Mouse (Mus musculus): Measurements from ENCODE around the gene Asf1a.
"Not testable (repeated sequence)": the region's sequence is repeated elsewhere in the genome, so short reads cannot be mapped to it uniquely, and the experiment has no call there.

The Asf1a gene

DNA sequence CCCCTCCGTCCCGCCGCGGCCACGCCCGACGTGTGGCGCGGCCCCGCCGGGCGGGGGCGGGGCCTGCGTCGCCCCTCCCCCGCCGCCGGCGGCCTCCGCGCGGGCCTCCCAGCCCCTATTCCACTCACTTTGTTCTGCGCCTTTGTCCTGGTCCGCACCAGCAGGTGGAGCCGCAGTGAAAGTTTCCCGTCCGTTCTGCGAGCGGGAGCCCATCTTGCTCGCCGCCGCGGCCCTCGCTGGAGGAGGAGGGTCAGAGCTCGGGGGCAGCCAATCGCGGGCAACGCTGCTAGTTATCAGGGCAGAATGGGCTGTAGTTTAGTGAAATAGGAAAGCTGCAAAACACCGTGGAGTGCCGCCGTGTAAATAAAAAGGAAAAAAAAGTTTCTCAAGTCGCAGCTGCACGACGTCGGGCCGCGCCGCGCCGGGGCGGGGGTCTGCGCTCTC, at the start of gene Asf1a:
Gene Asf1a (plus strand): TSS at position 81 of the 444 bp plus-strand sequence.
- peak; percentile 77 for DNase-seq (ENCODE audit: low spot score)

DNA sequence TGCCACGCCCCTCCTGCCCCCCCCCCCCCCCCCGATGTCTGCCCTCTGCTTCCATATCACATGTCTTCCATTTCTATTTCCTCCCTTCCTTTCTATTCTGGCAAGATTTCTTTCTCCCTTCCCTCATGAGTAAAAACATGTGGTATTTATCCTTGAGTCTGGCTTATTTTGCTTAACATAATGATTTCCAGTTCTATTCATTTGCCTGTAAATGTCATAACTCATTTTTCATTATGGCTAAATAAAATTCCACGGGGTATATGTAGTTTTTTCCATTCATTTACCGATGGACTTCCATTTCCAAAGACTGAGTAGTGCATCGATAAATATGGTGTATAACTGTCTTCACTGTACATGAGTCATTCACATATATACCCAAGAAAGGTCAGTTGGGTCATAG, 34.6 kb upstream of the Asf1a start:
- no peak for DNase-seq (ENCODE audit: low spot score)

DNA sequence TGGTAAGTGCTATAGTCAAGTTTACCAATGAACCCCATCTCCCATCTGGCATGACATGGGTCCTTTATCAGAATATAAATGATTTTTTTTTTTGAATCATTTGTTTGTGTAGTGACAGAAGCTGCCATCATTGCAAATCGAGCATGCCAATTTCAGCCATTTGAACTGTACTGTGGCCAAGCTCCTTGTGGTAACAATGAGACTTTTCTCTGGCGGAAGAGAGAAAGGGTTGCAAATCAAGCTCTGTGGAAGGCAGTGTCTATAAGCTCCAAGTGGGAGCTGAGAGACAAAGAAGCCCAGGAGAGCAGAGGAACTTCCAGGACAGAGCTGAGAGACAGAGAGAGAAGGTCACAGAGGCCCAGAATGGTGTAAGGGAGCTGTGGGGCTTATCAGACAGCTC, 31.0 kb upstream of the Asf1a start:
- no peak for DNase-seq (ENCODE audit: low spot score)

DNA sequence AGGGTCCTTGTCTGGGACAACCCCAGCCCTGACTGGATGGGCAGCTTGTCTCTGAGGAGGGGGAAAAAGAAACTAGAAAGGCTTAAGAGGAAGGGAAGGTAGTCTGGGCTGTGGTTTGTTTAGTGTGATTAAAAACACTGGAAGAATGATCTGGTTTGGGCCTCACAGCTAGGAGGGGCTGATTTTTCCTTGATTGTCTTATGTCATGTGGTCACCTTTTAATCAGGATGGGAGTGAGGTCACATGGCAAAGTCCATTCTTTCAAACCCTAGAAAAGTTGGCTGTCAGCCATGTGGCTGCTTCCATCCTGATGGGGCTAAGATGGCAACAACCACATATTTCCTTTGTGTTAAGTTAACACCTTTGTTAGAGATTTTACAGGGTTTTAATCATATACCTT, 28.0 kb upstream of the Asf1a start:
- no peak for DNase-seq (ENCODE audit: low spot score)

DNA sequence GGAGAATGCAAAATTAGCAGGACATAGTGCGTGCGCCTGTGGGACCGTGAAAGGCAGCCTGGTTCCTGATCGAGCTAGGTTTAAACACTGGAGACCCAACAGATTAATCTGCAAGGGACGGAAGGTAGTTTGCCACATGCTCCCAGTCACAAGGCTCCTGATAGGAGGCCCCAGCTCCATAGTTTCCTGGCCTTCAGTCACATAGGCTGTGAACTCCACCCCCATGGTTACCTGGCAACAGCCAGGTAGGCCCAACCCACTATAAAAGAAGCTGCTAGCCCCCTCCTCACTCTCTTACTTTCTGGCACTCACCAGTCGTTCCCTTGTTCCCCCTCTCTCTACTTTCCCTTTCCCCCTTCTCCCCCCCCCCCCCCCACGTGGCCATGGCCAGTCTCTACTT, 16.4 kb upstream of the Asf1a start:
- no peak for DNase-seq (ENCODE audit: low spot score)

DNA sequence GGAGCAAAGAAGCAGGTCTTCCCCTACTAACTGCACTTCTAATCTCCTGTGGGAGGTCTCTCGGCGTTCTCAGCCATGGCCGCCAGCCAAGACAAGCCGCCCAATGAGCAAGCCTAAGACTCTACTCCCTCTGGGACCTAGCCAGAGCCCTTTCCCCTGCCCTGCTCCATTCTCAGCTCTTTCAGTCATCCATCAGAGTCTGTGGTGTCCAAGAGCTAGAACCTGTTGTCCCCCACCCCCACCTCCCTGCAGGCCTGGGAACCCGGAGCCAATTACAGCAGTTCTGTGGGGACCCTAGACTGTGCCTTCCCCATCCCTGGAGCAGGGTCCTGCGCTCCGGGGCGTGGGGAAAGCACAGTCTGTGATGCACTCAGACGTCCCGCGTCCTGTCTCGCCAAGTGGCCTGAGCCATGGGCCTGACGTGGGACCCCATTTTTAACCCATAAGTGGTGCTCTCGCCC, 15.9 kb upstream of the Asf1a start:
- DNase-seq (ENCODE audit: low spot score), result peak; percentile 41

DNA sequence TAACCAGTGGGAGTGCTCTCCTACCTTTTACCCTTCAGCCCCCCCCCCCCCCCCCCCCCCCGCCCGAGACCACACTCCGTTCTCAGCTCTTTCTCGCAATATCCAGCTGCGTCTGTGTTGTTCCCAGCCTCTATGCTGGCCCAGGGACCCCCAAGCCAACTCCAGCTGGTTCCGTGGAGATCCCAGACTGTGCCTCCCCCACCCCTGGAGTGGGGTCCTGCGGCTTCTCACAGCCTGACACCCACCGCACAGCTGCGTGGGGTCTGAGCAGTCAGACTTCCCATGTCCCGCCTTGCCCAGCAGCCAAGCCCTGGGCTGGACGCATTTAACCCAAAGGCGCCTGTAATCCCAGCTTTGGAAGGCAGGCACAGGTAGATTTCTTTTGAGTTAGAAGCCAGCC, 15.5 kb upstream of the Asf1a start:
- no peak for DNase-seq (ENCODE audit: low spot score)

DNA sequence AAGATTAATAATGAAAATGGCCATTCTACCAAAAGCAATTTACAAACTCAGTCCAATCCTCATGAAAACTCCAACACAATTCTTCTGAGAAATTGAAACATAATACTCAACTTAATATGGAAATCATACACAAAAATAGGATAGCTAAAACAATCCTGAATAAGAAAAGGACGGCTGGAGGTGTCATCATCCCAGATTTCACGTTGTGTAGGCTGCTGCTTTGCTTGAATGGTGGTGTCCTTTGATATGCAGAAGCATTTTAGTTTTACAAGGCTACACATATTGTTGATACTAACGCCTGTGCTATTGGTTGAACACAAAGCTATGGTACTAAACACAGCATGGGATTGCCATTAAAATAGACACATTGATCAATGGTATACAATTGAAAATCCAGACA, 10.8 kb upstream of the Asf1a start:
- DNase-seq (ENCODE audit: low spot score), result no peak

DNA sequence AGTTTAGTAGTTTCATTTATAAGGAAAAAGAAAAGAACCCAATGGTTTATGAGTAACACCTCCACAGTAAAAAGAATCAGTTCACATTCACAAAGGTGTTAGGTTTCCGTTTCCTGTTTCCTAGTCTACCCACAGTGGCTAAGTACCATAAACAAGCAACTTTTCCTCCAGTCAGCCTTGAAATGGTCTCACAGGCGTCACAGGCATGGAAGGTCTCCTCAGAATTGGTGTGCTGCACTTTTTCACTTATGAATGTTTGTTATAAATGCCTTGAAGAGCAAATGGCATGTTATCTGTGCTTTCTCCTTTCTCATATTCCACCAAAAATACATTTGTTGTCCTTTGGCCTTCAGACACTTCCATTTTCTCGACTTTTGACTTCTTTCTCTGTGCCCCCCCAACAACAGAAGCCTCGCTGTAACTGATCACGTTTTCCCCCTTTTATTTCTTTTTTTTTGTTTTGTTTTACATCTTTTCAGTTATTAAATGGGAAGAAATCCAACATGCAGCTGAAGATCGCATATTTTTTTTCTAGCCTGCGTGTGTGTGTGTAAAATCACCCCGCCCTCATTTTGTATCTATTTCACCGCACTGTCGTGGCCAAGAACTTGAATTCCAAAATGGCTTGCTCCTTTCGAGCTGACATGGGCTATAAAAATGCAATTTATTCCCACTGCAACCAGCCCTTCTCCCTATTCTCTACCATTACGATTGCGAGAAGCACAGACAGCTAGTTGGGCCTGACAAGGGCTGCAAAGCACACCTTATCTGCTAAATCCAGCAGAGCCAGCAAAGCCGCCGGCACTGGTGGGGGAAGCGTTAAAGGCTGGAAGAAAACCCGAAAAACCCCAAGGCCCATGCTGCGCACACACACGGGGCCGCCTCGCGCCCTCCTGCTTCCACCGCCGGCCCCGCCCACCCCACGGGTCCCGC, 547 bp upstream of the Asf1a start:
- DNase-seq (ENCODE audit: low spot score), result peak; percentile 52

DNA sequence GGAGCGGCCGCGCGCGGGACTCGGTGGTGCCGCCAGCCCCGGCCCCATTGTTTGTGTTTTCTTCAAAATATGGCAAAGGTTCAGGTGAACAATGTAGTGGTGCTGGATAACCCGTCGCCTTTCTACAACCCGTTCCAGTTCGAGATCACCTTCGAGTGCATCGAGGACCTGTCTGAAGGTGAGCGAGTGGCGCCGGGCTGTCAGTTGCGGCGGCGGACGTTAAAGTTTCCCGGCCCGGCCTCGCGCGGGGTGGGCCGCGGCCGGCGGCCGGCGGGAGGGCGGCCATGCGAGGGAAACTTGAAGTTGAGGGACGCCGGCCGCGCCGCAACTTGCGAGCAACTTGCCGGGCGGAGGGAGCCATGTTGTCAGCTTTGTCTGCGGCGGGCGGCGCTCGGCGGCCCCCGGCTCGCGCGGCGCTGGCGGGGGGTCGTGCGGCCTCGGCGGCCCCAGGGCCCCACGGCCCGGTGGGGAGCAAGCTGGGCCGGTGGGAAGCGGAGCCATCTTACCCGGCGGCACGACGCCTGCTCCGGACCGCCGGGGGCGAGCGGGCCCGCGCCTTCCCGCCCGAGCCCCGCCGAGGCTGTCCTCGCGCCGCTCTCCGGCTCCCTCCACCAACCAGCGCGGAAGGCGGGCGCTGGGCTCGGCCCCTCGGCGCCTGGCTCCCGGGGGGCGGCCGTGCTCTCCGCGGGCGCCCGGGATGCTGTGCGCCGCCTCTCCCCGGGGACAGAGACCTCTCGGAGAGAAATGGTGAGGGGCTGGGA, 744 bp downstream of the Asf1a start:
- DNase-seq (ENCODE audit: low spot score), result peak; percentile 27

DNA sequence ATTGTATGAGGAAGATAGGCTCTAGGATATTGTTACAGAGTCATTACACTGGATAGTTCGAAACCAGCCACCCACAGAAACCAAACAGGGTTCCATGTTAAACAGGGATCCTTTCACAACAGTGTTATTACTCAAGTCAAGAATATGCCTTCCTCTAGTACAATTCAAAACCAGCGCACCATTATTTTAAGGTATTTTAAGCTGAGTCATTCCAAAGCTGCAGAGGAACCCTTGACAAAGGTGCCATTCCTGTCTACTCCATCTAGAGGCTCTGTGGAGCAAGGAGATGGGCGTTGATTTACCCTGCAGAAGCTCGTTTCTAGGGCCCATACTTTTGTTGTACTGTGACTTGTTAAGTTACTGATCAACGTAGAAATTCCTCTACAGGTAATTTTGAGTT, 2.3 kb downstream of the Asf1a start:
- DNase-seq (ENCODE audit: low spot score), result no peak

DNA sequence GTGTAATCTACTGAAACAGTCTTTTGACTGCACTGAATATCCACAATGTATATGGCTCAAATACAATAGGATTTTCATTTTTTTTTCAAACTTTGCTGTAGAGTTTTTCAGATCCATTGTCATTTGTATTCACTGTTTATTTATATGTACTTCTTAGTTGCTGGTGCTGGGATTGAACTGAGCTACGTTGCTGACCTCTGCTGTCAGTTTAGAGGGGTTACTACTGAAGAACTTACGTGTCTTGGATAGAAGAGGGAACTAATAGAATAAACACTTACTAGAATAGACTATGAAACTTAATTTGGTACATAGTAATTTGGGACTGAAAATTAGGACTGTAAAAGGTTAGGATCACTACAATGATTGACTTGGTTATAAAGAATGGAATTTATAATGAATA, 8.8 kb downstream of the Asf1a start:
- no peak for DNase-seq (ENCODE audit: low spot score)

DNA sequence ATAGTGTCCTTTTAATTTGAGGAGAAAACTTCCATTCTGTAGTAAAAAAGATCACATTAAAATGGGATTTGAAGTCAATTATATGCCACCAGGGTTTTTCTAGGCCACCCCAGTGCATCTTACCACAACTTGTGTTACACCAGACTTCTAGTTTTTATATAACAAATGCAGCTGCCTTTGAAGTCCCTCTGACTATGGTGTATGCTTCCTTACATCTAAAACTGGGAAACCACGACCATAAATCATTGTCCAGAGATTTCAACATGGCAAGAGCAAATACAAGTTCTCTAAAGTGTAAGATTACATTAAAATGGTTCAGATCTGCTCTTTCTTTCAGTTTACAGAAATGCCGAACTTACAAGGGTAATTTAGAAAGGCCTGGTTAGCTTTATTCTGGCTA, 11.7 kb downstream of the Asf1a start:
- DNase-seq (ENCODE audit: low spot score), result no peak

DNA sequence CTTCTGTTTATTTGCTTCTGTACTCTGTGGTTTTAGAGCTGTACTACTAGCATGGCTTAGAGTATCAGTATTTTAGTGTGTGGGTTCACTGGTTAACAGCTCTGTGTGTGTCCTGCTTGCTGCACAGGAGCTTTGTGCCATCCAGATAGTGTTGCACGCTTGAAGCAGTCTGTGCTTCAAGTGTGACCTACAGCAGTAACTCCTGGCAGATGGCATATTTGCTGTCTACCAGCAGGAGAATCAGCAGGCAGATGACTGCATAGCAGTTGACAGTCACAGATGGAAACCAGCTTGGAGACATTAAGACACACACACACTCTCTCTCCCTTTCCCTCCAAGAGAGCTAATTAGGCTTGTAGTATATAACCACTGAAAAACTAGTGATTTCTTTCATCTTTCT, 15.6 kb downstream of the Asf1a start:
- DNase-seq (ENCODE audit: low spot score), result no peak

DNA sequence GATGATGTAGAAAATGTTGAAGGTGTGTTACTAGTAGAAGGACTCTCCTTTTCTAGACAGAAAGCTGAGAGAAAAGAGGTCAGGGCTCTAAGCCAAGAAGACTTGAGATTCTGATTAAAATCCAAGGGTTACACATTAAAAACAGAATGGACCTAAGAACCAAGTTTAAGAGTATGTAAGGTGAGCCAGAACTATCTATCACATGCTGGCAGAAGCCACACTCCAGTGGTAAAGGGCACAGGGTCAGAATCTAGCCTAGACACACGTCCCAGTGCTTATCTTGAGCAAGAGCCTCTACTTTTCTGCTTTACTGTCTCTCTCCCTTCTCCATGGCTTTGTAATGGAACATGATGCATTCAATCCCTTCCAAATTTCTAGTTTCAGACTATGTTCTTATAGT, 17.4 kb downstream of the Asf1a start:
- no peak for DNase-seq (ENCODE audit: low spot score)

DNA sequence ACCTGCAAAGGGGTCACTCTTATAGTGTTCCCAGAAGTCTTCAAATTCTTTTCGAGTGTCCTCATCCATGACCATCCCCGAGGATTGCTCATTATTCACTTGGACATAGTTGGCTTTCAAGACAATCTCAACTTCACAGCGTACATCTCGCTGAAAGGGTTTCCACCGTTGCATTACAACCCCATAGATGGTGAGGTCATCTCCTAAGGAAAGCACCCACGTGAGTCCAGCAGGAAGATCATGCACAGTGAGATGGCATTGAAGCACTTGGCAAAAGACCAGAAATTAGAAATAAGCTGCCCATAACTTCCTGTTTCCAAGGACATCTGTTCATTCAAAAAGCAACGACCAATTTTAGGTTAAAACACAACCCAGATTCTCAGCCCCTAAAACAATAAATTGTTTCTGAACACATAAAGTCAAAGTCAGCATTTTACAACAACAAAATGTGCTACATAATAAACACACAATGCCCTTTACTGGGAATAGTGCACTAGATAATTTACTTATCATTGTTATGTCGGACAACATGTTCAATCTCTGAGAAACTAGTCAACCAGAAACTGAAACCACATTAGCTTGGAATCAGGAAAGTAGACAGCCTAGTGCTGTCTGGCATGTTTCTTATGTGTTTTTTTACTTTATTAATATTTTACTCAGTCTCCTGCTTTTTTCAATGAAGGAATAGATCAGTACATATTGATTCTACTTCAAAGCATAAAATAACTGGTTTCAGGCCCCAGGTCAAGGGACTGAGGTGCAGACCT, 19.5 kb downstream of the Asf1a start:
- no peak for DNase-seq (ENCODE audit: low spot score)

DNA sequence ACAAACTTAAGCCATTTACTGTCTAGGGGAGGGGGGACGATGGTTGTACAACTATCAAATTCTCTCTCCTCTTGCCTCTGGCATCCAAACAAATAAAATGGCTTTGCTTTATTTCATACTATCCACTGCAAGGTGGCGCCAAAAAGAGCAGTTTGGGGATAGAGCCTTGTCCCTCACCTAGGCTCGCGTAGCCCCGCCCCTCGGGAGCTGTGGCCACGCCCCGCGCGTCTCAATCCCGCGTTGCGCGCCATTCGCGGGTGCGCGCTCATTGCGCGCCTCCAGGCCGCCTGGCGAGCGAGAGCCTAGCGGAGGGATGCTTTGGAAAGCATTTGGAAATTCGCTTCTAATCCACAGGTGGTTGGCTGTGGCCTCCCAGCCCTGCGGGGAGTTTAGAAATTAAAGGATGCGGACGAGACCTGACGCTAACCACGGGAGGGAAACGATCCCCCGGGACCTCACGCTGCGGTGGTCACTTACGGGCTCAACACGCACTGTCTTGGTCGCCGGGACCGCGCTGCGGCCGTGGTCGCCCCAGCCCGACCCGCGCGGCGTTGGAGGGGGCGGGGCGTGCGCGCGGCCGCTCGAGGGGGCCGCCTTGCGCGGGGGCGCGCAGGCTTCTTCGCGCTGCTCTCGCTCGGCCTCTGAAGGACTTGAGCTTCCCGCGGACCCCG, 32.8 kb downstream of the Asf1a start:
- DNase-seq (ENCODE audit: low spot score), result peak; percentile 77

DNA sequence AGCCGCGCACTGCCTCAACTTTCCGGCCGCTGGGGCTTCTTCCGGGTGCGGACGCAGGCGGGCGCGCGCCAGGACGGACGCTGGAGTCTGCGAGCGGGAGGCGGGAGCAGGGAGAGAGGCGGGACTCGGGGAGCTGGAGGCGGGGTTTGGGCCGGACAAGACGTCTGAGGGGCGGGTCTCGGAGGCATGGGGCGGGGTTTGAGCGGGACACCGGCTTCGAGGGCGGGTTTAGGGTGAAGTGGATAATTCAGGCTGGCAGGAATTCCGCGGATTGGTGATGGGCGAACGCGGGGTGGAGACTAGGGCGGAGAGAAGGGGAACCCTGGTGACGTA, 33.3 kb downstream of the Asf1a start:
- peak; percentile 69 for DNase-seq (ENCODE audit: low spot score)

DNA sequence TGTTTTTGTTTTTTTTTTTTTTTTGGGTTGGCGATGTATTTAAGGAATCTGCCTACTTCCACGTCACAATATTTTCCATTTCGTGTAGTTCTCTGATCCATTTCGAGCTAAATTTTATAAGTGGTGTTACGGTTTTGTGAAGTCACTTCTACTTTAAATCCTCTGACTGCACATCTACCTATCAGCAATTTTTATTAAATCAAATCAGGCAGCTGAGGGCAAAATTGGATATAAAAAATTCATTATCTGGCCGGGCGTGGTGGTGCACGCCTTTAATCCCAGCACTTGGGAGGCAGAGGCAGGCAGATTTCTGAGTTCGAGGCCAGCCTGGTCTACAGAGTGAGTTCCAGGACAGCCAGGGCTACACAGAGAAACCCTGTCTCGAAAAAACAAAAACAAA, 33.8 kb downstream of the Asf1a start, which contains the start of gene Mcm9:
Gene Mcm9 (minus strand): TSS at position 101 of the 400 bp plus-strand sequence.
- DNase-seq (ENCODE audit: low spot score), result not testable (repeated sequence)

DNA sequence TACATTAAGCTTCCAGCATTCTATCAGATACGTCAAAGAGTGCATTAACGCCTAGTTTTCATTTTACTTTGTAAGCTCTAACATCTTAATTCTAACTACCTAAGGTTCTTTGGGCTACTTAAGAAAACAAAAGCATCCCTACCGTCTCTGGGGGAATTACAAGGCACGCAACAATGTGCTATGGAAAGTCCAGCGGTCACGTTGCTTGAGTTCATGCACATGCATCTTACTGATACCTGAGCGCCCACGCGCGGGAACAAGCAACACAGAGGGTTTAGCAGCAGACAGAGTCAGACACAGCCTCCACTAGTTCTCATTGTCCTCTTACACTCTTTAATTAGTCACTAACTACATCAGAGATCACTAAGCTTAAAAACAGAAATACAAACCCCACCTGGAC, 37.6 kb downstream of the Asf1a start:
- DNase-seq (ENCODE audit: low spot score), result no peak

DNA sequence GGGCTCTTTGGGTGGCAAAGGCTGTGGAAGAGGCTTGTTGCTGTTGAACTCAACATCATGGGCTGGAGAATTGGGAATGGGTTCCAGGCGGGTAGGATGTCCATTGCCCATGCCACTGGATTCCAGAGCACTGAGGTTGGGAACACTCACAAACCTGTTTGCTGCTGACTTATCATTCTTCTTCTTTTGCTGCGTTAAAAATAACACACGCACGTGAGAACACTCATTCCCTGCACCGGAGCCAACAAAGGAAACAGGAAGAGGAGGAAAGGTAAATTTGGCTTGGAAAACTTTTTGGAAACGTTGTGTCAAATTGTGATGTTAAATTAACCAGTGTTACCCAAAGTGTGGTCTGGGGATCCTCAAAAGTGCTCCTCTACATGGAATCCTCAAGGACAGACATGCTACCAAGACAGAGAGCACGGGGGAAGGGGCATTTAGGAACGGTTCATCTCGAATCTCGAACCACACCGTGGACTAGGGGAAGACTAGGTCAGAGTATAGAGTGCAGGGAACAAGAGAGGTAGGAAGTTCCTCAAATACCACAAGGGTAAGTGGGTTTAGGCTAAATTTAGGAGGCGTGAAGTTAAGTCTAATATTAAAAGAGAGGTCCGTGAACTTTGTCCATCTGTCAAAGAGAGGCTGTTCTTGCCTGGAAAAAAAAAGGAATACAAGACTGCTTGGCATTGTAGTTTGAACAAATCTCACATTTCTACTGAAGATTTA, 38.9 kb downstream of the Asf1a start:
- no peak for DNase-seq (ENCODE audit: low spot score)

Data from ovary, postnatal 10 days (tissue).